Mouse (Mus musculus): ENCODE results near the gene Zfp335.

GRCm38 (mm10) chr2:164868491-164868890 is 43.1 kb downstream of the Zfp335 start:
- TF ChIP-seq POLR2A (IDR thresholded peaks at IDR 0.05; ENCODE audit: borderline replicate concordance, extremely low read depth, insufficient read depth, insufficient read length, poor library complexity, severe bottlenecking): no peak
- TF ChIP-seq CTCF (IDR thresholded peaks at IDR 0.05; ENCODE audit: borderline replicate concordance, extremely low read depth, insufficient read depth, insufficient read length): no peak

All from brain, embryonic 14.5 days (tissue).